Mouse (Mus musculus) myocyte (in vitro differentiated cells): ENCODE results near the gene Xrcc6.

Source experiments
- MYOD1 ChIP-seq, 3 experiments: IDR thresholded peaks; one replicate each; pipeline ENCODE4 v1.6.1; 2011; ENCODE audit warnings: control low read depth in 2 of 3, low read depth in 2 of 3, mild to moderate bottlenecking in 2 of 3, moderate library complexity in 1 of 3; ENCODE audit not compliant: insufficient read length in 2 of 3, control insufficient read depth in 1 of 3
- MYOG ChIP-seq, 3 experiments: IDR thresholded peaks; one replicate each; pipeline ENCODE4 v1.6.1; 2011; ENCODE audit warnings: control low read depth in 2 of 3, low read depth in 2 of 3, mild to moderate bottlenecking in 2 of 3; ENCODE audit not compliant: insufficient read length in 2 of 3, control insufficient read depth in 1 of 3, insufficient read depth in 1 of 3
- POLR2A ChIP-seq: IDR thresholded peaks from one replicate; pipeline ENCODE4 v1.6.1; 2011; ENCODE audit warnings: low read depth, mild to moderate bottlenecking, control low read depth, moderate library complexity; ENCODE audit not compliant: insufficient read length
- POLR2AphosphoS2 ChIP-seq: IDR thresholded peaks from one replicate; pipeline ENCODE4 v1.6.1; 2011; ENCODE audit warnings: low read depth, control low read depth; ENCODE audit not compliant: insufficient read length
- TCF12 ChIP-seq: IDR thresholded peaks from one replicate; pipeline ENCODE4 v1.6.1; 2011; ENCODE audit warnings: mild to moderate bottlenecking, control low read depth; ENCODE audit not compliant: poor library complexity, insufficient read depth, severe bottlenecking
- TCF3 ChIP-seq: IDR thresholded peaks from one replicate; pipeline ENCODE4 v1.6.1; 2011; ENCODE audit warnings: low read depth, control low read depth; ENCODE audit not compliant: insufficient read length
- USF1 ChIP-seq: IDR thresholded peaks from one replicate; pipeline ENCODE4 v1.6.1; 2011; ENCODE audit warnings: low read depth, mild to moderate bottlenecking, control low read depth, moderate library complexity

DNA sequence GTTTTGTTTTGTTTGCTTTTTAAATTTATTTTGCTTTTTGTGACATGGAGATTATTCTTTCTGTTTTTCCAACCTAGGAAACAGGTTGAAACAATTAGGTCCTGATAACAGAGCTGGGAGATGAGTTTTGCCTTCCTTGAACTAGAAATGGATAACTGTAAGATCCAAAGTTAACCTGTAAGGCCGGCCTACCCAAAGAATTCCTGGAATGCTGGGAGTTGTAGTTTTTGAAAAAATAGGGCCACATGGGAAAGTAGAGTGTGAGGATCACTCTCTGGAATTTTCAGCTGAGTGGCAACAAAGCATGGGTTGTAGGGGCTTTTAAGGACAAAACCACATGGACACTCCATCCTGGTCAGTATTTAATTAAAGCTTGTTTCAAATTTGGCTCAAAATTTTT lies 5.5 kb upstream of the Xrcc6 start:
- TF ChIP-seq TCF3 (no peak), POLR2A (no peak), USF1 (no peak), POLR2AphosphoS2 (no peak), TCF12 (no peak), MYOG (IDR thresholded peaks at IDR 0.05; ENCODE audit: control insufficient read depth in 1 of 3, insufficient read depth in 1 of 3, insufficient read length in 2 of 3, low read depth in 2 of 3) (no peak), MYOD1 (IDR thresholded peaks at IDR 0.05; ENCODE audit: control insufficient read depth in 1 of 3, insufficient read length in 2 of 3, low read depth in 2 of 3) (no peak)
